Mouse (Mus musculus): Measurements from ENCODE around the gene Kctd5. TPM values are rescaled to one million over a fixed set of nuclear protein-coding genes. Genes with fewer than 3 reads are reported as not detected.

Gene Kctd5
- total RNA-seq, 2 experiments from 2014 or later = 12.0 to 17.7 TPM

DNA sequence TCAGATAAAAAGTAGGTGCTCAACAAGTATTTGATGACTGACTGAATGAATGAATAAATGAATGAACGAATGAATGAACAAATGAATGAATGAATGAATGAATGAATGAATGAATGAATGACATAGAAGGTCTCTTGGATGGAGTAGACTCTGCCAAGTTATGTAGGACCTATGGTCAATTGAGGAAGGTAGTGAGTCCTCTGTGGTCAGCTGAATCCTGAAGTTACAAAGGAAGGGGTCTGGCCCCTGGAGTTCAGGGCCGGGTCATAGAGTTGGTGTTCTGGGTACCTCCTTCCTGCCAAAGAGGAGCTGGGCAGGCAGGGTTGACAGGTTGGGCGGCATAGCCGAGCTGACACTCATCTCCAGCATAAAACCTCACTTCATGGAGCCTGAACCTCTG lies 35.4 kb downstream of the Kctd5 start, which contains the start of gene Prss27:
TSS of gene Prss27 (plus strand) at position 301 of the 400 bp plus-strand sequence.
- ATAC-seq (ENCODE audit: poor library complexity, severe bottlenecking) = no peak

DNA sequence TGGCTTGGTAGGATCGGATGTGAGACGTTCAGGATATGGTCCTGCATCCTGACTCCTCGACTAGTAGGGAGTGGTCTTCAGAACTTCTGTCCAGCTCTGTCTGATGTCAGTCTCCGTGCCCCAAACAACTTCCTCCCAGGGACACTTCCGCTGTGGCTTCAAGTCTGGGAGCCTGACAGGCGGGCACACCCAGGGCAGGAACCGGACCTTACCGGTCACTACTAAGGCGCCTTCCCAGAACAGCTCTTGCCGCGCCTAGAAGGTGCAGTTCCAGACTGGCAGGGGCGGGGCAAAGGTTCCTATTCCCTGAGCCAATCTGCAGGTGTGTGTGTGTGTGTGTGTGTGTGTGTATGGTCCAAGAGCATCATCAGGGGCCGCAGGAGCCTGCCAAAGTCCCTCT lies 35.9 kb downstream of the Kctd5 start:
- peak; percentile 91 for ATAC-seq (ENCODE audit: poor library complexity, severe bottlenecking)

GRCm38 (mm10) chr17:24036954-24037353 lies 36.3 kb downstream of the Kctd5 start:
- ATAC-seq (ENCODE audit: poor library complexity, severe bottlenecking) = peak; percentile 78

GRCm38 (mm10) chr17:24035087-24035486 lies 38.2 kb downstream of the Kctd5 start:
- no peak for ATAC-seq (ENCODE audit: poor library complexity, severe bottlenecking)

- no peak for ATAC-seq (ENCODE audit: poor library complexity, severe bottlenecking)
These were observed 42.7 kb downstream of the Kctd5 start for GRCm38 (mm10) chr17:24030551-24030950.

- no peak for ATAC-seq (ENCODE audit: poor library complexity, severe bottlenecking)
These were observed 43.8 kb downstream of the Kctd5 start for GRCm38 (mm10) chr17:24029477-24029876.

GRCm38 (mm10) chr17:24021375-24022199 lies 51.7 kb downstream of the Kctd5 start:
- ATAC-seq (ENCODE audit: poor library complexity, severe bottlenecking) = no peak

DNA sequence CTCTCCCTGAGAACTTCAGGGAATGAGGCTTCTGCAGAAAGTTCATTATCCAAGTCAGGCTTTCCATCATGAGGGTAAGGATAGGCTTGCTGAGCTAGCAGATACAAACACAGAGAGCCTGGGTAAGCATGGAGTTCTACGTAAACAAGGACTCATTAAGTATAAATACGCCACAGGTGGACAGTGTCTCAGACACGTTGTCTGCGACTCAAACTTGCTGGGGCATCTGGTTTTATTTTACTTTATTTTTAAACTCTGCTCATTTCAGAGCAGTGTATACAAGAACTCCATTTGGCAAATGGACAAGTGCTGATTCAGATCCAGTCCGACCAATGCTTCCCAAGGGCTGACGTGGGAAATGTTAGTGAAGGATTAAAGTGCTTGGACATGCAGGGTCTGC lies 52.6 kb downstream of the Kctd5 start:
- ATAC-seq (ENCODE audit: poor library complexity, severe bottlenecking) = no peak

DNA sequence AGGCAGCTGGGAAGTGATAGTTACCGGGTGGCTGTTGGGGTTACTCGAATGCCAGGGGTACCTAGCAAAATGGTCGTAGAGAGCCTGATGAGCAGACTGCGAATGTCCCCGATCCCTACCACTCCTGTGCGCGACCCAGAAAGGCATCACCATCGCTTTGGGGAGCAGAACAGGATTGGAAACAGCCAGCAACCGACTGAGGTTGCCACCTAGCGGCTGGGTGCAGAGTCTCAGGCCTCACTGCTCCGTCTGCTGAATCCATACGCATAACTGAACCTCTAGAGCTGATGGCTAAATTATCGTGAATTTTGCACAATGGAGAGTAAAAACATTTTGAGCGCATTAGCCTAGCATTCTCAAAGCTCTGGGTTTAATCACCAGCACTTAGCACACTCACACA lies 57.6 kb downstream of the Kctd5 start:
- peak; percentile 57; the same call in 1 of the 2 replicates for ATAC-seq (ENCODE audit: poor library complexity, severe bottlenecking)

GRCm38 (mm10) chr17:24014433-24014965 lies 58.8 kb downstream of the Kctd5 start:
- no peak for ATAC-seq (ENCODE audit: poor library complexity, severe bottlenecking)

DNA sequence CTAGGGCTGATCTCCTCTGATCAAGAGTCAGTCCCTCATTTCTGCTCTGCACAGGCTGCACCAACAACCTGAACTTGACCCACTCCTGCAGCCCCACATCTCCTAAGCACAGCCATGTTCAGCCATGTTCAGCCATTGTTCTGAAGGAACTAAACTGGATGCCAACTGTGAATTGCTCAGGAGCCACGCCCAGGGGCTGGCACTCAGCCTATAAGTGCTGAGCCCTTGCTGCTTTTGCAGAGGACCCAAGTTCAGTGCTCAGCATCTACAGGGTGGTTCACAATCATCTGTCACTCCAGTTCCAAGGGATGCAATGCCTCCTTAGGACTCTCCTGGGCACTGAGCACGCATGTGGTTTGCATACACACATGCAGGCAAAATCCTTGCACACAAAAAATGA lies 60.4 kb downstream of the Kctd5 start:
- ATAC-seq (ENCODE audit: poor library complexity, severe bottlenecking) = no peak

DNA sequence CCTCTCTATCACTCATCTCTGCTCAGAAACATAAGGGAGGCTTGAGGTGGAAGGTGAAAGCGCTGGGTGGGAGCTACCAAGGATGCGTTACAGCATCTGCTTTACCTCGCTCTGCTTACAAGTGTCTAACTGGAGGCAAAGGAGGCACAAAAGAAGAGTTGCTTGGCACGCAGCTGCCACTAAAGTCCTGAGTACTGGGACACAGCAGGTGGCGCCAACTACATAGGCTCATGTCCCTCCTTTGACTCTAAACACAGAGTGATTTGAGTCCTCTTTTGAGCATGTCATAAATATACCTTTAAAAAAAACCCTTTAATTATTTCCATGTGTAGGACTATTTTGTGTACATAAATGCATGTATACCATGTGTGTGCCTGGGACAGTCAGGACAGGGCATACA lies 63.7 kb downstream of the Kctd5 start:
- no peak for ATAC-seq (ENCODE audit: poor library complexity, severe bottlenecking)

DNA sequence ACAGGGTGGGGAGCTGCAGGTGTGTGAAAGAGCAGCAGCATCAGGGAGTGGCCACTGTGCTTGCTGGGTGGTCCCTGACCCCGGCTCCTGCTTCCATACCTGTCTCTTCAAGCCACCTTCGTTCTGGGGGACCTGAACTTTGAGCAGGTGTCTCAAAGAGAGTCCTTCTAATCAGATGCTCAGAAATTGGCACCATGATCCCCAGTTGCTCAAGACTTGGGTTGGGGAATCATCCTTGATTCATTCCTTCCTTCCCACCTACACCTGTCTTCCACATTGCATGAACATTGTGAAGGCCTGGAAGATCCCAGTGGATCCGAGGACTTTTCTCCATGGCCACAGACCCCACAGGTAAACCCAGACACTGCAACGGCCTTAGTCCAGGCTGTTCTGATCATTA lies 65.2 kb downstream of the Kctd5 start:
- no peak for ATAC-seq (ENCODE audit: poor library complexity, severe bottlenecking)

DNA sequence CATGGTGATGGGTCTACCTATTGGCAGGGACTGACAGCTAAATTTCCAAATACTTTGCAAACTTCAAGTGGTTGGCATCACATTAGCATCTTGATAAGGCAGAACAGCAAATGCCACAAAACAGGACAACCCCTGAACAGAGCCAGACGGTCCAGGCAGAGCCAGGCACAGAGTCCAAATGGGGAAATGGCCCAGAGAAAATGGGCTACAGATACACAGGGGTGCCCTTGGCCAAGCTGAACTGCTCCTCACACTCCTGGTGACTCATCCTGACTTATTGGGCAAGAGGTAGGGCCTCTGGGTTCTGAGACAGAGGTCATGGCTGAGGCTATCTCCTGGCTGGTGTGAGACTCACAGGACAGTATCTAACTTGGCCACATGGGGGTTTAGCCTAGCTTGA lies 65.9 kb downstream of the Kctd5 start:
- peak; percentile 97 for ATAC-seq (ENCODE audit: poor library complexity, severe bottlenecking)

DNA sequence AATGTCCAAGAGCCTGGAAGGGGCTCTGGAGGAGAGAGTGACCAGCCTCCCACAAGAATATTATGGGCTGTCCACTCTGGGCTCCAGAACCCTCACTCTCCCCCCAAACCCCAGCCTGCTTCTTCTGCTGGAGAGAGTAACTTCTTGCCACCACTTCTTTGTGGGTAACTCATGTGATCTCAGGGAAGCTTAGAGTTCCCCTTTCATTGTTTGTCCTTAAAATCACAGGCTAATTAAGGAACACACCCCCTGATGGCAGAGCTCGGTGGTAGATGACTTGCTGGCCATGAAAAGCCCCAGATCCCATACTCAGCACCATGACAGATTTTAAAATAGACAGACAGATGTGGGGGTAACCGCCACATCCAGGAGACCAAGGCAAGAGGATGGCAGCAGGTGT lies 66.4 kb downstream of the Kctd5 start:
- peak; percentile 69 for ATAC-seq (ENCODE audit: poor library complexity, severe bottlenecking)

DNA sequence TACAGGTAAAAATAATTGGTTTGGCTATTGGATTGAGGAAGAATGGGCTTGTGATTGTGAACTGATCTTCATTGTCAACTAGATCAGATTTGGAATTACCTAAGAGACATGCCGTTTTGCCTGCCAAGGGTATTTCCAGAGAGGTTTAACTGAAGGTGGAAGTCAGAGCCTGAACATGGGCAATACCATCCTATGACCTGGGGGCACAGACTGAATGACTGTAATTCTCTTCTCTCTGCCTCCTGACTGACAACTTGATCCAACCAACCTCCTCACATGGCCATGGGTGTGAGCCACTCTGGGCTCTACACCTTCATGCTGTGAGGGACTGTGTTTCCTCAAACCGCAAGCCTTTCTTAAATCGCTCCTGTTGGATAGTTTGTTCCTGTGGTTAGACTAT lies 68.2 kb downstream of the Kctd5 start:
- no peak for ATAC-seq (ENCODE audit: poor library complexity, severe bottlenecking)

DNA sequence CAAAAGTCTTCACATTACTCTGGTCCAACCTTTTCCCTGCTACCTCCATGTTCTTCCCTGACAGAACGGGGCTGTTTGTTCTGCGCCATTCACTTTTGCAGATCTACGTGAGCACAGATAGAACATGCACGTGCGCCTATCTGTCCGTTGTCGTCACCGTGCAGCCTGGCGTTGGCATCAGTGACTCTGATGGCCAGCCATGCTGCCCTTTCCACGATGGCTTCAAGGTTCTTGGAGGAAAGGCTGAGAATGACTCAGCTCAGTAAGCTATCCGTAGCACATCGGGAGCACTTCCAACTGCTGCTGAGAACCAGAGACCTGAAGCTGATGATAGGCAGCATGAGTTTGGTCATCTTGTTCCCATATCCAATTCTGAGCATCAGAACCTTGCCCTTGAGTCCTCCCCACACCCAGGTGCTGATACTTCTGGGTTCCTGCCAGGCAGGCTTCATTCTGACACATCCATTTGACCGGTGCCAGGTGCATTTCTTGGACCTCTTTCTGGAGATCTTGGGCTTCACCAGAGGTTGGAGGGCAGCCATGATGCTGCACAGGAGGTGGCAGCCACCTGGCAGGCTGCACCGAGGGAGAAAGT lies 69.1 kb downstream of the Kctd5 start:
- no peak for ATAC-seq (ENCODE audit: poor library complexity, severe bottlenecking)

- ATAC-seq (ENCODE audit: poor library complexity, severe bottlenecking) = no peak
These were observed 72.9 kb downstream of the Kctd5 start for GRCm38 (mm10) chr17:24000404-24000803.

DNA sequence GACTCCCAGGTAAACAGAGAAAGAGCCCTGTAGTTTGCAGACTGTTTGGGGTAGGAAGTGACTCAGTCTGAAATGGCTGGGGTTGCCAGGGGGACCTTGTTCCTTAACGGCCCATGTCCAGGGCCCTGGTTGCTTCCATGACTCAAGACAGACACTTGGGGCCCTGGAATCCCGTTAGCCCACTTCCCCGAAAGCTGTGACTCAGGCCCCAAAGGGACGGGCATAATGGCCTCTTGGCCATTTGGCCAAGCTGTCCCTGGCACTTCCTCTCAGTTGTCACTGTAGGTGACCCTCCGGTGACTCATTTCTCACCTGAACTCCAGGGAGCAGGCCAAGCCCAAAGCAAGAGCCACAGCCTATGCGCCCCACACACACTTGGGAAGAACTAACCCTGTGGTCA lies 74.9 kb downstream of the Kctd5 start:
- no peak for ATAC-seq (ENCODE audit: poor library complexity, severe bottlenecking)

DNA sequence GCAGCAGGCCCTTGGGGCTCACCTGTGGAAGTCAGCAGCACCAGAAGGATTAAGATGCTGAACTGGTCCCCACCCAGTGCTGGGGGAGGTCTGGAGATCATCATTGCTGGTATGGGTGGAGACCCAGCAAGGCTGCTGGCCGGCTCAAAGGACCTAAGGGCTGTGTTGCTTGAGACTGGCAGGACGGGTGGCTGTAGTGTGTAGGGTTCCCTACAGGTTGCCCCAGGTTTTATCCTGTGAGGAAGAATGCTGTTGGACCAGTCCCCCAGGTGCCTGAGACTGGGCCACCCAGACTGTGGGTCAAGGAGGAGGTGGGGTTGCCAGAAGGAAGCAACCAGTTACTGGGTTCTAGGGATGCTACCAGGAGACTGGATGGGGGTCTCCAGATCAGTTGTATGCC lies 75.4 kb downstream of the Kctd5 start, which contains the start of gene Prss22:
TSS of gene Prss22 (minus strand) at position 200 of the 400 bp plus-strand sequence.
- ATAC-seq (ENCODE audit: poor library complexity, severe bottlenecking) = no peak

Data from megakaryocyte, adult 5-6 weeks (primary cell).